Mouse (Mus musculus): ENCODE data around the gene Inmt.
"Not testable (repeated sequence)": the region's sequence is repeated elsewhere in the genome, so short reads cannot be mapped to it uniquely, and the experiment has no call there.

Gene Inmt

DNA sequence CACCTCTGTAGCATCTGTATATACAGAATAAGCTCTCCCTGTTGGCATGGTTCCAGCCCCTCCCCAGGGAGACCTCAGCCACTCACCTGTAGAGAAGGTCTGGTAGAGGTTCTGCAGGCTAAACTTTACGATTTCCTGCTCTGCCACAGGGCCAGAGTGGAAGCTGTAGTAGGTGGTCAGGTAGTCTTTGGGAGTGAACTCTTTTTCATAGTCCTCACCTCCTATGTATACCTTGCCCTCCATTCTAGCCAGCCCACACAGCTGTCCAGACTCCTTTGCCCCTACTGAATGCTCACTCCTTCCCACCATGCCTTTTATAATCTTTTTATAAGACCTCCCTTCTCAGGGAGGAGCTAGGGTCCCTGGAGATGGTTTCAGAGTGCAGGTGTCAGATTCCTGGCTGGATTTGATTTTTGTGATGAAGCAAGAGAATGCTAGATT is at the start of gene Inmt:
Gene Inmt (minus strand): TSS at position 303 of the 441 bp plus-strand sequence.
- DNase-seq = peak; percentile 57

DNA sequence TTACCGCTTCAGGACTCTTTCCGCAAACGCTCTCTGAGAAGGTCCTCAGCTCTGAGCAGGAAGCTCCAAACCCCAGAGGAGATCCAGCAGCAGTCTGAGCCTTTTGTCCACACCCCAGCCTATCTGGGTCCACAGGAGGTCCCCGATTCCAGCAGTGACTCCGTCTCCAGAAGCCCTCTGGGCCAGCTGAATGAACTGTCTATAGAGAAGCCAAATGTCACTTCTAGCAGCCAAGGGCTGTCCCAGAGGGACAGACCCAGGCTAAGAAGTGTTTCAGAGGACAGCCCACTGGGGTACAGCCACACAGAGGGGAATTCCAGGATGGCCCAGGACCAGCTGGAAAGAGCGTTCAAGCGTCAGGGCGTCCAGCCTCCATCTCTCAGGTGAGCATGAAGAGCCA is 49.1 kb upstream of the Inmt start:
- DNase-seq = no peak

GRCm38 (mm10) chr6:55218232-55218631 is 43.4 kb upstream of the Inmt start:
- DNase-seq = no peak

- DNase-seq = peak; percentile 41
Measured at GRCm38 (mm10) chr6:55214541-55214940, 39.7 kb upstream of the Inmt start.

- DNase-seq = no peak
Measured at GRCm38 (mm10) chr6:55210423-55211365, 35.9 kb upstream of the Inmt start.

- DNase-seq = no peak
Measured at GRCm38 (mm10) chr6:55207786-55208185, 32.9 kb upstream of the Inmt start.

- no peak for DNase-seq
Measured at GRCm38 (mm10) chr6:55203931-55204330, 29.1 kb upstream of the Inmt start.

DNA sequence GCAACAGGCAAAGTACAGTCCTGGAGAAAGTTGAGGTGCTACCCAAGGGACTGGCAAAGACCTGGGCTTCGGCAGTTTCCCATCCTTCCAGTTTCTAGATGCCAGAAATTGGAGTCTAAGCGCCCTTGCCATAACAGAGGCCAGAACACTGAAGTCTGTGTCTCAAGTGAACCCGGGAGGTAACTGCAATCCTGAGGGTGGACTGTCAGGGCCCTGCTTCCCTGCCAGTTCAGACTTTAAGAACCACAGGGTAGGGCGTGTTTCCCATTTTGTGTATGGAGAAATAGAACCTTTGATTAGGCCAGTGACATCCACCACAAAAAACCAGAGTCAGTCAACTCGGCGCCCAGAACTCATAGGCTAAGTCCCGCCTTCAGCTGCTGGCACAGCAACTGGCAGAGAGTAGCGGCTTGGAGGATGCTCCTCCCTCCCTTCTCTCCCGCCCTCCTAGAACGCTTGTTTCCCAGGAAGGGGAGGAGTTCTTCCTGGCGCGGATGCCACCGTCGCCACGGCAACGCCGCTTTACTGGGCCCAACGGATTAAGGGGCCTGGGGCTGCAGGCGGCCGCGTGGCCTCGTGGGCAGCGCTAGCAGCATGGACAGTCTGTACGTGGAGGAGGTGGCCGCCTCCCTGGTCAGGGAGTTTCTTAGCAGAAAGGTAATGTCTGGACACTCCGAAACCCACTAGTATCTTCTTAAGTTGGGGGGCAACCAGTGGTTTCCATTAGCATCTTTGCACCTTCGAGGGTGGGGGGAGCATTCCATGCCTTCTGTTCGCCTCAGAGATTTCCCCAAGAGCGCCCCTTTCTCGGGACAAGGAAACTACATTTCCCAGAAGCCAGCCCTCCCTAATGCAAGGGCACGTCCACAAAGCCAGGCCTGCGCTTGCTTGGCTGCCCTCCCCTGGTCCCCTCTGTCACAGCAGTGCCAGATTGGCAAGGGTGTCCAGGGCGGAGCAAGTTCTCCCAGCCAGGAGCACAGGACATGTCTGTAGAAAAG is 28.4 kb upstream of the Inmt start, which contains the start of gene Mindy4:
Gene Mindy4 (plus strand): TSS at position 471 of the 998 bp plus-strand sequence.
- peak; percentile 93 for DNase-seq

- DNase-seq = no peak
Measured at GRCm38 (mm10) chr6:55199047-55199446, 24.2 kb upstream of the Inmt start.

- no peak for DNase-seq
Measured at GRCm38 (mm10) chr6:55193171-55193570, 18.3 kb upstream of the Inmt start.

- no peak for DNase-seq
Measured at GRCm38 (mm10) chr6:55191537-55191936, 16.7 kb upstream of the Inmt start.

DNA sequence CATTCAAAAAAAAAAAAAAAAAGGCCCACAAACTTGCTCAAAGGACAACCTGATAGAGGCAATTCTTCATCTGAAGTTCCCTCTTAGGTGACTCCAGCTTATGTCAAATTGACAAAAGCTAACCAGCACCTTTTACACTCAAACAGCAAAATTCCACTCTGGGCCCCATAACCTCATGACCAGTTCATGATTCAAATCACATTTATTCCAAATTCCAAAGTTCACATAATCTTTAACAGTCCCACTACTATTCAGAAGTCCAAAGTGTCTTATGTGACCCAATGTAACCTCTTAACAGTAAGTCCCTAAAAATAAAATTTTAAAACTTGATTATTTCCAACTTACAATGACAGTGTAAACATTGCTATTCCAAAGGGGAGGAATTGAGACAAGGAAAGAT is 14.6 kb upstream of the Inmt start:
- DNase-seq = no peak

DNA sequence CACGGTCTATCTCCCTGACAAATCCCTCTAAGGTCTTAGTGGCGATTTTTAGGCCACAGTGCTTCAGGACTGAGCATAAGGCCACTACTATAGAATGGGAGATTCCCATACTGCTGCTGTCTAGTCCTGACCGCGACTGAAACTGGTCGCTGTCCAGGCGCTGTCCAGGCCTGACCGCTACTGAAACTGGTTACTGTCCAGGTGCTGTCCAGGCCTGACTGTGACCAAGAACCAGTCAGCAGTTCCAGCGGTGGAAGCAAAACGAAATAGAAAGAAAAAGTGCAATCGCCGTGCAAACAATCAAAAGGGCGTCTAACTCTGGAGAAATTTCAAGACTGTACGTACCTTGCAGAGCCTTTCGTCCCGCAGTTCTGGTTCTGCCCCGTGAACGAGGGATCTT is 13.0 kb upstream of the Inmt start:
- DNase-seq = not testable (repeated sequence)

- peak; percentile 75 for DNase-seq
Measured at GRCm38 (mm10) chr6:55182655-55183430, 8.0 kb upstream of the Inmt start.

DNA sequence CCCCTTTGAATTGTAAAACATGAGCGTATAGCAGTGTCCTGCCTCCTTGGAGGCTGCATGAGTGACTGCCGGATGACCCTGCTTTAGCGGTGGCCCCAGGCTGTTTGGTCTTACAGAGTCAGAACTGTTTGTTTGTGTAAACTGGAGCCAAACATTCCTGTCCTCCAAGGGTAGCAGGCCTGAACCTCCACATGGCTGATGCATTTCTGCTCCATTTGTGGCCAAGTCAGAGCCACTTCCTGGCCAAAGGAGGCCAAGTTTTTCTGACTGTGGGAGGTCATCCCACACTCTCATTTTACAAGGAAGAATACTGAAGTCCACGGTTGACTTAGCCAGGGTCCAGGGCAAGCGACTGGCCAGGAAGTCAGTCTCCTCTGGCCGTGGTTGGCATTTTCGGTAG is 4.7 kb upstream of the Inmt start:
- peak; percentile 75 for DNase-seq

- DNase-seq = no peak
Measured at GRCm38 (mm10) chr6:55177060-55177732, 2.4 kb upstream of the Inmt start.

DNA sequence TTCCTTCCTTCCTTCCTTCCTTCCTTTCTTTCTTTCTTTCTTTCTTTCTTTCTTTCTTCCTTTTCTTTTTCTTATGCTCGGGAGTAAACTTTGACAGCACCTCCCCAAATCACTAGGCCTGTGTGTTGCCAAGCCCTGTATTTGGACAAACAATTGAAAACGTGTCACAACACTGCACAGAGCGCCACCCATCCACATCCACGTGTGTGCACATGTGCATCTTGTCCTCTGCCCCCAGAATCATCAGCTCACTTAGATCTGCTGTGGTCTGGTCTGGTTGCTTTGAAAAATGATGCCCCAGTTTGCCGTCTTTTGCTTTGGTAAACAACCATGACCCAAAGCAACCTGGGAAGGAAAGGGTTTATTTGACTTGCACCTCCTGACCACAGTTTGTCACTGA is 1.0 kb upstream of the Inmt start:
- peak; percentile 82 for DNase-seq

DNA sequence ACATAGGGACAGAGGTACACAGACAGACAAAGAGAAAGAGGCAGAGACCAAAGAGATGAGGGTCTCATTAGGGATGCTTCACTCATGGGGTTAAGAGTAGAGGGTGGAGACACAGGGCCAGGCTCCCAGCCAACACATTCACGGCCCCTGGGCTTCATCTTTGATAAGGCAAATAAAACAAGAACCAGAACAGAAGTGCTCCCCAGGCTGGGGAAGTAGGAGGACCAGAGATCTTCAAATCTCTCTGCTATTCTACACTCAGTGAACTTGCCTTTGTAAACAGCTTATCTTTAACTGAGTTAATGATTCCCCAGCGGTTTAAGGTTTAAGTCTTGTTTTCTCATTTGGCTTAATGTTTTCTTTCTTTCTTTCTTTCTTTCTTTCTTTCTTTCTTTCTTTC is 613 bp upstream of the Inmt start:
- DNase-seq = peak; percentile 61

- peak; percentile 53 for DNase-seq
Measured at GRCm38 (mm10) chr6:55173941-55174349, 898 bp downstream of the Inmt start.

- DNase-seq = no peak
Measured at GRCm38 (mm10) chr6:55173171-55173570, 1.7 kb downstream of the Inmt start.

DNA sequence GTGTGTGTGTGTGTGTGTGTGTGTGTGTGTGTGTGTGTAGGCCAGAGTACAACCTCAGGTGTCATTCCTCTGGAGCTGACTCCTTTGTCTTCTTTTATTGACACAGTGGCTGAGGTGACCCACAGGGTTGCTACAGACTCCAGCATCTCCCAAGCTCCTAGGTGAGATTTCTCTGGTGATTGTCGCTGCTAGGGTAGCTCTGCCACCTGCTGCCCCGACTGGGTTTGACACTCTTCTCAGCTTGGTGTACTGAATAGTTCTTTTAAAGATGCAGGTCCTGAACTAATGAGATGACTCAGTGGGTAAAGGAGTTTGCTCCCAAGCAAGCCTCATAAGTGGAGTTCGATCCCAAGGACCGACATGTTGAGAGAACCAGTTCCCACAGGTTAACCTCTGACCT is 3.2 kb downstream of the Inmt start:
- DNase-seq = no peak

- DNase-seq = no peak
Measured at GRCm38 (mm10) chr6:55169818-55170217, 5.0 kb downstream of the Inmt start.

All from kidney, adult 11 months (tissue).